Mouse (Mus musculus) CH12.LX (cell line): ENCODE results near the gene Calhm3. TPM values are rescaled to one million over a fixed set of nuclear protein-coding genes. Genes with fewer than 3 reads are reported as not detected.

Experiments used
- DNase-seq: peaks from one replicate; pipeline ENCODE4 v3.0.0-alpha.2; 2013; ENCODE audit errors: extremely low read depth
- H3K27ac ChIP-seq: 2 replicates; pipeline ENCODE4 v1.5.1; 2012; ENCODE audit warnings: low read depth, mild to moderate bottlenecking, control low read depth, moderate library complexity; ENCODE audit not compliant: insufficient read depth
- H3K27me3 ChIP-seq: replicated peaks from 2 replicates; pipeline ENCODE3; 2012; ENCODE audit warnings: inconsistent platforms
- H3K36me3 ChIP-seq, 2 experiments: replicated peaks in 1 of 2; 2 replicates each; pipeline versions ENCODE3 to v1.6.1; 2012; ENCODE audit warnings: inconsistent platforms in 1 of 2, low read length in 1 of 2, mild to moderate bottlenecking in 1 of 2, mixed read lengths in 1 of 2, moderate library complexity in 1 of 2; ENCODE audit not compliant: control insufficient read depth in 1 of 2, insufficient read depth in 1 of 2
- H3K4me1 ChIP-seq, 2 experiments: 2 replicates each; pipeline ENCODE4 v1.6.1; 2012; ENCODE audit warnings: inconsistent platforms in 1 of 2, moderate library complexity in 1 of 2; ENCODE audit not compliant: insufficient read depth in 2 of 2, control insufficient read depth in 1 of 2
- H3K4me2 ChIP-seq: 2 replicates; pipeline ENCODE4 v1.6.1; 2012; ENCODE audit warnings: low read depth, mild to moderate bottlenecking, control low read depth; ENCODE audit not compliant: poor library complexity, insufficient read depth, severe bottlenecking
- H3K4me3 ChIP-seq, 3 experiments: fragments of 150-350 bp in 1 of 3; sonication (generic) in 1 of 3; replicated peaks in 1 of 3; 2 replicates each; pipeline versions ENCODE3 to v1.5.1; 2011 to 2012; ENCODE audit warnings: low read depth in 2 of 3, low read length in 2 of 3, mild to moderate bottlenecking in 2 of 3, moderate library complexity in 2 of 3, control low read depth in 1 of 3, improper control_type of control experiment in 1 of 3, inconsistent platforms in 1 of 3, mixed read lengths in 1 of 3; ENCODE audit not compliant: poor library complexity in 1 of 3
- H3K79me2 ChIP-seq: replicated peaks from 2 replicates; pipeline ENCODE4 v1.6.1; 2012; ENCODE audit warnings: mild to moderate bottlenecking, moderate library complexity; ENCODE audit not compliant: control insufficient read depth, poor library complexity, insufficient read depth, severe bottlenecking; ENCODE audit errors: extremely low read depth
- H3K9ac ChIP-seq: 2 replicates; pipeline ENCODE4 v1.6.1; 2012; ENCODE audit warnings: low read depth, mild to moderate bottlenecking, control low read depth, moderate library complexity; ENCODE audit not compliant: insufficient read depth
- H3K9me3 ChIP-seq: replicated peaks from 2 replicates; pipeline ENCODE3; 2012; ENCODE audit warnings: low read length, inconsistent platforms, mixed read lengths
- BHLHE40 ChIP-seq: IDR thresholded peaks from 2 replicates; pipeline ENCODE4 v1.6.1; 2011; ENCODE audit warnings: mild to moderate bottlenecking, low read depth, low read length, improper control_type of control experiment
- CHD1 ChIP-seq: IDR thresholded peaks from 2 replicates; pipeline ENCODE4 v1.6.1; 2012; ENCODE audit warnings: low read depth, low read length, improper control_type of control experiment, inconsistent platforms
- CHD2 ChIP-seq: IDR thresholded peaks from 2 replicates; pipeline ENCODE4 v1.6.1; 2011; ENCODE audit warnings: low read length, improper control_type of control experiment
- CTCF ChIP-seq, 2 experiments: IDR thresholded peaks in 1 of 2; conservative IDR thresholded peaks in 1 of 2; 2 replicates each; pipeline ENCODE4 v1.5.1; 2011 to 2012; ENCODE audit warnings: low read depth in 2 of 2, low read length in 2 of 2, improper control_type of control experiment in 1 of 2, inconsistent platforms in 1 of 2, mild to moderate bottlenecking in 1 of 2, moderate library complexity in 1 of 2
- E2F4 ChIP-seq: IDR thresholded peaks from 2 replicates; pipeline ENCODE4 v1.6.1; 2011; ENCODE audit warnings: low read depth, low read length, improper control_type of control experiment; ENCODE audit not compliant: insufficient replicate concordance
- ELF1 ChIP-seq: IDR thresholded peaks from 2 replicates; pipeline ENCODE4 v1.6.1; 2014; ENCODE audit warnings: low read depth, mild to moderate bottlenecking, inconsistent platforms, low read length, improper control_type of control experiment
- EP300 ChIP-seq: IDR thresholded peaks from 2 replicates; pipeline ENCODE4 v1.6.1; 2011; ENCODE audit warnings: low read length, improper control_type of control experiment
- ETS1 ChIP-seq: conservative IDR thresholded peaks from 2 replicates; pipeline ENCODE4 v1.6.1; 2012; ENCODE audit warnings: low read depth, mild to moderate bottlenecking, inconsistent platforms, low read length, improper control_type of control experiment, moderate library complexity
- GABPA ChIP-seq: IDR thresholded peaks from 2 replicates; pipeline ENCODE4 v1.6.1; 2012; ENCODE audit warnings: low read depth, low read length, improper control_type of control experiment, inconsistent platforms; ENCODE audit not compliant: insufficient replicate concordance
- HCFC1 ChIP-seq: IDR thresholded peaks from 2 replicates; pipeline ENCODE4 v1.6.1; 2012; ENCODE audit warnings: low read depth, mild to moderate bottlenecking, inconsistent platforms, low read length, improper control_type of control experiment
- IRF4 ChIP-seq: IDR thresholded peaks from 2 replicates; pipeline ENCODE4 v1.6.1; 2014; ENCODE audit warnings: low read depth, mild to moderate bottlenecking, inconsistent platforms, low read length, improper control_type of control experiment
- JUN ChIP-seq: IDR thresholded peaks from 2 replicates; pipeline ENCODE4 v1.6.1; 2011; ENCODE audit warnings: low read depth, mild to moderate bottlenecking, low read length, improper control_type of control experiment, moderate library complexity; ENCODE audit not compliant: insufficient read depth
- JUND ChIP-seq: conservative IDR thresholded peaks from 2 replicates; pipeline ENCODE4 v1.6.1; 2011; ENCODE audit warnings: low read depth, low read length, improper control_type of control experiment
- KAT2A ChIP-seq: IDR thresholded peaks from 2 replicates; pipeline ENCODE4 v1.6.1; 2012; ENCODE audit warnings: low read length, improper control_type of control experiment, inconsistent platforms; ENCODE audit not compliant: insufficient replicate concordance
- MAFK ChIP-seq: IDR thresholded peaks from 2 replicates; pipeline ENCODE4 v1.6.1; 2011; ENCODE audit warnings: low read length, improper control_type of control experiment; ENCODE audit not compliant: insufficient replicate concordance
- MAX ChIP-seq: IDR thresholded peaks from 2 replicates; pipeline ENCODE4 v1.6.1; 2011; ENCODE audit warnings: low read length, improper control_type of control experiment
- MAZ ChIP-seq: IDR thresholded peaks from 2 replicates; pipeline ENCODE4 v1.6.1; 2012; ENCODE audit warnings: low read depth, mild to moderate bottlenecking, inconsistent platforms, low read length, improper control_type of control experiment, moderate library complexity
- MEF2A ChIP-seq: IDR thresholded peaks from 2 replicates; pipeline ENCODE4 v1.6.1; 2014; ENCODE audit warnings: low read depth, mild to moderate bottlenecking, inconsistent platforms, low read length, improper control_type of control experiment, borderline replicate concordance
- MXI1 ChIP-seq: IDR thresholded peaks from 2 replicates; pipeline ENCODE4 v1.6.1; 2011; ENCODE audit warnings: mild to moderate bottlenecking, low read depth, low read length, improper control_type of control experiment
- MYC ChIP-seq: IDR thresholded peaks from 2 replicates; pipeline ENCODE4 v1.6.1; 2011; ENCODE audit warnings: low read depth, mild to moderate bottlenecking, improper control_type of control experiment, low read length
- NELFE ChIP-seq: IDR thresholded peaks from 2 replicates; pipeline ENCODE4 v1.6.1; 2011; ENCODE audit warnings: low read depth, low read length, improper control_type of control experiment
- NRF1 ChIP-seq: IDR thresholded peaks from 2 replicates; pipeline ENCODE4 v1.6.1; 2014; ENCODE audit warnings: low read depth, mild to moderate bottlenecking, inconsistent platforms, low read length, improper control_type of control experiment, moderate library complexity
- PAX5 ChIP-seq: IDR thresholded peaks from 2 replicates; pipeline ENCODE4 v1.6.1; 2012; ENCODE audit warnings: low read length, inconsistent platforms, mixed read lengths
- POLR2A ChIP-seq: IDR thresholded peaks from 2 replicates; pipeline ENCODE4 v1.6.1; 2011; ENCODE audit warnings: low read depth, mild to moderate bottlenecking, improper control_type of control experiment, low read length
- POLR2AphosphoS2 ChIP-seq: IDR thresholded peaks from 2 replicates; pipeline ENCODE4 v1.6.1; 2011; ENCODE audit warnings: low read depth, low read length, improper control_type of control experiment
- RAD21 ChIP-seq: IDR thresholded peaks from 2 replicates; pipeline ENCODE4 v1.6.1; 2011; ENCODE audit warnings: low read depth, mild to moderate bottlenecking, low read length, improper control_type of control experiment, moderate library complexity
- RCOR1 ChIP-seq: conservative IDR thresholded peaks from 2 replicates; pipeline ENCODE4 v1.6.1; 2012; ENCODE audit warnings: low read depth, mild to moderate bottlenecking, inconsistent platforms, low read length, improper control_type of control experiment
- SIN3A ChIP-seq: IDR thresholded peaks from 2 replicates; pipeline ENCODE4 v1.6.1; 2012; ENCODE audit warnings: low read length, improper control_type of control experiment, inconsistent platforms
- SMC3 ChIP-seq: IDR thresholded peaks from 2 replicates; pipeline ENCODE4 v1.6.1; 2011; ENCODE audit warnings: low read depth, low read length, improper control_type of control experiment
- TBP ChIP-seq: conservative IDR thresholded peaks from 2 replicates; pipeline ENCODE4 v1.6.1; 2011; ENCODE audit warnings: low read depth, low read length, improper control_type of control experiment
- TCF12 ChIP-seq: IDR thresholded peaks from 2 replicates; pipeline ENCODE4 v1.6.1; 2014; ENCODE audit warnings: low read depth, mild to moderate bottlenecking, inconsistent platforms, low read length, improper control_type of control experiment
- UBTF ChIP-seq: IDR thresholded peaks from 2 replicates; pipeline ENCODE4 v1.6.1; 2012; ENCODE audit warnings: low read depth, mild to moderate bottlenecking, inconsistent platforms, low read length, improper control_type of control experiment, moderate library complexity
- USF1 ChIP-seq: IDR thresholded peaks from 2 replicates; pipeline ENCODE4 v1.6.1; 2014; ENCODE audit warnings: low read depth, mild to moderate bottlenecking, inconsistent platforms, low read length, improper control_type of control experiment
- USF2 ChIP-seq: conservative IDR thresholded peaks from 2 replicates; pipeline ENCODE4 v1.6.1; 2011; ENCODE audit warnings: low read depth, low read length, improper control_type of control experiment
- ZC3H11A ChIP-seq: IDR thresholded peaks from 2 replicates; pipeline ENCODE4 v1.6.1; 2012; ENCODE audit warnings: low read depth, mild to moderate bottlenecking, inconsistent platforms, low read length, improper control_type of control experiment
- ZKSCAN1 ChIP-seq: IDR thresholded peaks from 2 replicates; pipeline ENCODE4 v1.6.1; 2012; ENCODE audit warnings: low read depth, inconsistent platforms, low read length, improper control_type of control experiment, borderline replicate concordance
- ZMIZ1 ChIP-seq: IDR thresholded peaks from 2 replicates; pipeline ENCODE4 v1.6.1; 2012; ENCODE audit warnings: low read depth, mild to moderate bottlenecking, inconsistent platforms, low read length, improper control_type of control experiment
- ZNF384 ChIP-seq: IDR thresholded peaks from 2 replicates; pipeline ENCODE4 v1.6.1; 2012; ENCODE audit warnings: low read depth, low read length, improper control_type of control experiment, inconsistent platforms
- dilution Hi-C: fragments of 300-500 bp; cut with MboI; formaldehyde crosslinking; loops from 2 replicates; pipeline ENCODE4 v1.14.3; 2020; ENCODE audit warnings: low sequenced_read_pairs; ENCODE audit not compliant: extremely low pct_unique_long_range_greater_than_20kb, extremely low pct_ligation_motif_present
- in situ Hi-C: fragments of 300-500 bp; cut with MboI; formaldehyde crosslinking; loops from 3 replicates; pipeline ENCODE4 v1.14.3; 2019; ENCODE audit warnings: low sequenced_read_pairs, low pct_ligation_motif_present, low pct_unique_long_range_greater_than_20kb, mixed read lengths
- polyA plus RNA-seq: library from polyadenylated mRNA; unstranded; fragments of >175 nt; gene quantifications from 2 replicates; pipeline ENCODE4 v1.2.1, GENCODE M21; 2012; ENCODE audit warnings: low read depth; ENCODE audit not compliant: insufficient read length
- total RNA-seq, 2 experiments: library from RNA; depleted of rRNA; stranded (reverse); fragments of 300-350 nt in 1 of 2; fragments of >200 nt in 1 of 2; gene quantifications; 2 replicates each; pipeline ENCODE4 v1.2.3; 2012 to 2014

Gene Calhm3
- total and polyA plus RNA-seq, 3 experiments: not detected

DNA sequence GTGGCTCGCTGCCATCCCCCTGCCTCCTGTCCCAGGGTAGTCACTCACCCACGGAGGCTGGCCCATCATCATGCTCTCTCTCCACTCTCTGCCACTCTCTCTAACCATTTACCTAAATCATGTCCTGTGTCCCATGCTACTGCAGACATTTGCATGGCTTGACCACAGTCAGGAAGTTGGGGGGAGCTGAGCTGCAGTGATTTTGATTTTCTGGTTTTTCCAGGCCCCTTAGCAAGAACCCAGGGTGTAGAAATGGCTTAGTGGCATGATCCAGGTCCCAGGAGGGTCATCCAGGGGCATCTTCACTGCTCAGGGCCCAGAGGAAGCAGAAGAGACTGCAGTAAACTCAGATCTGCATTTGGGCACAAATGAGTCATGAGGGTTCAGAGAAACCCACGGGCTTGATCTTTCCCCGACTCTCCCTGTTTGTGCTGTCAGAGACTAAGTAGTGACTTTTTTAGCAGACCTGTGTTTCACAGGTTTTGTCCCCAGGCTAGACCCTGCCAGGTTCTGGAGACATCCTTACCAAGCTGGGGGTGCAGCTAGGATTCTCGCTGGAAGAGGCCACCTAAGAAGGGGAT is 9.2 kb downstream of the Calhm3 start:
- in situ Hi-C loops: no loop called here
- dilution Hi-C loops: no loop called here
- H3K9ac ChIP-seq: no peak overlapping the region
- DNase-seq: peak; percentile 72
- no peaks in the 10 kb centered on the region for H3K79me2 ChIP-seq
- H3K4me2 ChIP-seq: peak overlapping the region; percentile 48
- no peaks in the 10 kb centered on the region for H3K9me3 ChIP-seq
- no peak overlapping the region for H3K4me3 ChIP-seq
- peaks cover 6% of the 10 kb centered on the region for H3K27me3 ChIP-seq
- H3K4me1 ChIP-seq: peaks cover 33 to 60% of the 10 kb centered on the region in 2 experiments
- H3K36me3 ChIP-seq: no peaks in the 10 kb centered on the region
- 0 out of 2 replicates have a peak overlapping the region, but pooled peaks have one; percentile 24 for H3K27ac ChIP-seq
- TF ChIP-seq GABPA: no peak
- TF ChIP-seq ZKSCAN1: no peak
- 0 out of 2 replicates have a peak, but pooled peaks have one; percentile 33 for TF ChIP-seq UBTF
- TF ChIP-seq RCOR1: no peak
- no peak; the same call in 1 of the 2 replicates for TF ChIP-seq MAX
- TF ChIP-seq MAZ: 0 out of 2 replicates have a peak, but pooled peaks have one; percentile 20
- TF ChIP-seq MEF2A: peak; percentile 64
- TF ChIP-seq ZMIZ1: no peak
- 0 out of 2 replicates have a peak, but pooled peaks have one; percentile 23 for TF ChIP-seq KAT2A
- peak; percentile 83 for TF ChIP-seq JUND
- peak; percentile 58 for TF ChIP-seq BHLHE40
- TF ChIP-seq CHD2: no peak
- no peak for TF ChIP-seq USF1
- TF ChIP-seq MXI1: no peak
- TF ChIP-seq NELFE: no peak
- peak; percentile 41 for TF ChIP-seq JUN
- TF ChIP-seq CHD1: no peak
- TF ChIP-seq SMC3: no peak
- no peak for TF ChIP-seq SIN3A
- no peak for TF ChIP-seq NRF1
- no peak for TF ChIP-seq ZNF384
- no peak for TF ChIP-seq PAX5
- TF ChIP-seq POLR2A: no peak
- no peak for TF ChIP-seq POLR2AphosphoS2
- peak; percentile 55; the same call in 1 of the 2 replicates for TF ChIP-seq ELF1
- TF ChIP-seq TCF12: no peak
- TF ChIP-seq EP300: peak; percentile 65
- TF ChIP-seq MAFK: 0 out of 2 replicates have a peak, but pooled peaks have one; percentile 49
- no peak for TF ChIP-seq HCFC1
- 0 out of 2 replicates have a peak, but pooled peaks have one; percentile 46 for TF ChIP-seq MYC
- no peak; the same call in 1 of the 2 replicates for TF ChIP-seq IRF4
- no peak for TF ChIP-seq CTCF (conservative IDR thresholded peaks at IDR 0.05 in 1 of 2, IDR thresholded peaks at IDR 0.05 in 1 of 2; ENCODE audit: low read depth in 2 of 2, low read length in 2 of 2)
- TF ChIP-seq E2F4: no peak
- no peak for TF ChIP-seq RAD21
- no peak for TF ChIP-seq TBP
- TF ChIP-seq USF2: no peak
- TF ChIP-seq ETS1: no peak; the same call in 1 of the 2 replicates
- no peak for TF ChIP-seq ZC3H11A
- TF ChIP-seq, all 38 proteins: peak for 11
